Mouse (Mus musculus): ENCODE data around the gene Fcrlb.

The Fcrlb gene

DNA sequence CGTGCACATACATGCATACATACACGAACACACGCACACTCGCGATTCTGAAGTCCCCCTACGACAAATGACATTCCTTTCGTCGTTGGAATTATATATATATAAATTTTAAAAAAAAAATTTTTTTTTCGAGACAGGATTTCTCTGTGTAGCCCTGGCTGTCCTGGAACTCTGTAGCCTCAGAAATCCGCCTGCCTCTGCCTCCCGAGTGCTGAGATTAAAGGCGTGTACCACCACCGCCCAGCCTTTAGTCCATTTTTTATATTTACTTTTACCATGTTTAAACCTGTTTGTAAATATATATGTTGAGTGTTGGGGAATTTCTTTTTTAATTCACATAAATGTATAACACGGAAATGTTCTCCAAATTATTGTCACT is 43.8 kb downstream of the Fcrlb start:
- no peak for DNase-seq (ENCODE audit: low read depth, low spot score)

DNA sequence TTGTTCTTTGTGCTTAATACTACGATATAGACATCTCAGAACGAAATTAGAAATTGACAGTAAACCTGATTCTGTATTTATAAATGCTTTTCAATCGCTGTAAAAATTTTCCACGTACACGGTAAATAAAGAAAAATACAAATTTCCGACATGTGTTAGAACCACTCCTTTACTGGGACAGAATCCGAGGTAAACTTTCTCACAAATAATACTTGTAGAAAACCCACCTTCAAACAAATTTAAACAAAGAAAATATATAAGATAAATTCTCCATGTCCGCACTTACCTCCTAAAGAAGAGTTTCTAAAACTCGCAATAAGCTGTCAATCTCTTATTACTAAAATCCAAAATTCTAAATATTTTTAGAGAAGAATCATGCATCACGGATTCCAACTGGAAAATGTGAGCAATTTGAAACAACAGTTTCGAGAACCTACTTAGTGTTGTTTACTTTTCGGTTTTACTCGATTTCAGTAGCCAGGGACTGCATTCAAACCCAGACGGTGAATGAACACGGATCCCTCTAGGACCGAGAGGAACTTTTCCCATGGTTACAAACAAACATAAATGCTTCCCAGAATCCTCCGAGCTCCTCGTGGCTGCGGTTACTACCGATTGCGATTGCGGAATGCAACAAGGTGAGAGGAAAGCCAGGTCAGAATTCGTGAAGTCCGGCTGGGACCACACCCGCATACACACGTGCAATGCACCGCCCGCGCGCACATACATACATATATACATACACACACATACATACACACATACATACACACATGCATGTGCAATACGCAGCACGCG is 44.4 kb downstream of the Fcrlb start:
- peak; percentile 70 for DNase-seq (ENCODE audit: low read depth, low spot score)

DNA sequence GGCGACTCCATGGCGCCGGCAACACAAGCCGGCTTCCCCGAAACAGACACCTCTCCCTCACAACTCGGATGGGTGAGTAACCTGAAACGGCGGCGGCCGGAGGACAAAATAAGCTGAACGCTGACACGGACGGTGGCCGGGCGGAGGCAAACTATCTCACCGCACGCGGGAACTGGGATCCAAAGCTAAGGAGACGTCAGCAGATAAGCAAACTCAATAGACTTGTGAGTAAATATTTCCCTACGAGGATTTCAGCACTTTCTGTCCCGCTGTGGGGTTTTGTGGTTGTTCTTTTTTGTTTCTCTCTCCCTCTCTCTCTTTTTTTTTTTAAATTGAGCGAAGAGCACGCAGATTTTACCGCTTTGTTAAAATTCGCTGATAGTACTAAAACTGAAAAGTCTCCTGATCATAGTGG is 45.0 kb downstream of the Fcrlb start, which contains the start of gene Atf6:
Atf6 (minus strand) TSS at position 81 of the 415 bp plus-strand sequence.
- peak; percentile 73 for DNase-seq (ENCODE audit: low read depth, low spot score)

DNA sequence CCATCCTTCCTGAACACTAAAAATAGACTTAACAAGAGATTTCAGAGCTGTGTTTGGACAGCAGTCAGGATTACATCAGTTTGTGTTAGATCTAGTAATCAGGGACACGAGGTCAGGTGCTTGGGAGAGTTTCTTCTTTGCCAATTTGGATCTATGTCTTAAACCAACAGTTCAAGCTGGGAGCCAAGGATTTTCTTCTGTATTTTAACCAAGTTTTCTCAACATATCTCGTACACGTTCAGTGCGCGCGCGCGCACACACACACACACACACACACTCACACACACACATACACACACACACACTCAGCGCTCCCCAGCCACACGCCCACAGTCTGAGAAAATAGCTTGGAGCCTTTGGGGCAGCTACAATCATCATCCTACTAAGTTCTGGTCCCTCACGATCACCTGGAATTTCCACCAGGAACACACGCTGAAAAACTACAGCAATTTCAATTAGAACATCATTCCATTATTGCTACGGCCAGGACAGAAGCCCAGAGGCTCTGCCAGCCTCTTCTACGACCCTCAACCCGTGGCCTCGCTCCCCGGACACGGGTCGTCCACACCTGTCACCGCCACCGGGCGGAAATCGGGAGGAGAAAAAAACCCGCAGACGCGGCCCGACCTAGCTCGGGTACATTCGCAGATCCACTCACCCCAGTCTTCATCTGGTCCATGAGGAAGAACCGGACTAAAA is 45.6 kb downstream of the Fcrlb start:
- DNase-seq (ENCODE audit: low read depth, low spot score) = no peak

DNA sequence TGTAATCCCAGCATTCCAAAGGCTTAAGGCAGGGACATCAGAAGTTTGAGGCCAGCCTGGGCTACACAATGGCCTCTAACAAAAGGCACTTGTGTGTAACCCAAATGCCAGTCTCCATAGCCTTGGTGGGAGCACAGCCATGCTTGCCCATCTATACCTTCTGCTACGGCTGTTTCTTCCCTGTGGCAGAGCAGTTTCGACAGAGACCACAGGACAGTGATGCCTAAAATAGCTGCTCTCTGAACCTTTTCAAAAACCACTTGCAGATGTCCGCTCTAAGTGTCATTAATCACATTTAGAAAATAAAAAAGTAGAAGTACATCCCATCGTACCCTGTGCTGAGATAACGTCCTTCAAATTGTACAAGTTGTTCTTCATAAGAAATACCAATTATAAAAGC is 47.3 kb downstream of the Fcrlb start:
- DNase-seq (ENCODE audit: low read depth, low spot score) = no peak

DNA sequence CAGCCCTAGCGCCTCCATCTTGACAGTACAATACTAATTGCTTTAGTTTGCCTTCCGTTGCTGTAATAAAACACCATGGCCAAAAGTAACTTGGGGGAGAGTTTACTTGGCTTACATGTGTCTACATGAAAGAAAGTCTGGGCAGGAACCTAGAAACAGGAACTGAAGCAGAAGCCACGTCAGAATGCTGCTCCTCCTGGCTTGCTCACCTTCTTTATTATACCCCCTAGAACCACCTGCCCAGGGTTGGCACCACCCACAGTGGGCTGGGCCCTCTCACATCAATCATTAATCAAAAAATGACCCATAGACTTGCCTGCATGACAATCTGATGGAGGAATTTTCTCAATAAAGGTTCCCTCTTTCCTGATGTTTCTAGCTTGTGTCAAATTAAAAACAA is 48.0 kb downstream of the Fcrlb start:
- DNase-seq (ENCODE audit: low read depth, low spot score) = no peak

DNA sequence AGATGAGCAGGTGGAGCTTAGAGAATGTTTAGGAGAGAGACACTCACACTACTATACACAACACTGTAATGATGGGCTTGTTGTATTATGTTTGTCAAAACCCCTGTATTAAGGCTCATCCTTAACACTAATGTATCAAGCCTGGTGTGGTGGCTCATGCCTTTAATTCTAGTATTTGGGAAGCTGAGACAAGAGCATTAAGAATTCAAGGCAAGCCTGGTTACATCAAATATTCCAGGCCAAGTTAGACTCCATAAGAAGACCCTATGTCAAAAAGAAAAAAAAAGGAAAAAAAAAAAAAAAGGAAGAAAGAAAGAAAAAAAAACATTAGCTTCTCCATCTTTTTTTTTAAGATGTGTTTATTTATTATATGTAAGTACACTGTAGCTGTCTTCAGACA is 48.5 kb downstream of the Fcrlb start:
- DNase-seq (ENCODE audit: low read depth, low spot score) = no peak

DNA sequence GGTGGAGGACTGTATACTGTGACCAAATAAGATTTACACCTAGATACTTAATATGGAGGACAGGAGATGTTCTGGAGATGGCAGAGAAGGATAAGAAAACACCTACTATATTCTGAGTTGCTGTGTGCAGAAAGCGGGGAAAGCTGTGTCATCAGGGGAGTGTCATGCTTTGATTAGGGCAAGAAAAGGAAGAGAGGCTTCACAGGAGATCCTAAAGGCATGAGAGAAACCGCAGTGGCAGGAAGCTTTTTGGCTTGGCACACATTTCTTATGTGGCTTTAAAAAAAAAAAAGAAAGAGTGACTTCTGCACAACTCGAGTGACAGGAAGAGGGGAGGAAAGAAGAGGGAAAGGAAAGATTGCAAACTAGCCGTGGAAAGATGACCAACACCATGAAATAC is 49.7 kb downstream of the Fcrlb start:
- DNase-seq (ENCODE audit: low read depth, low spot score) = no peak

DNA sequence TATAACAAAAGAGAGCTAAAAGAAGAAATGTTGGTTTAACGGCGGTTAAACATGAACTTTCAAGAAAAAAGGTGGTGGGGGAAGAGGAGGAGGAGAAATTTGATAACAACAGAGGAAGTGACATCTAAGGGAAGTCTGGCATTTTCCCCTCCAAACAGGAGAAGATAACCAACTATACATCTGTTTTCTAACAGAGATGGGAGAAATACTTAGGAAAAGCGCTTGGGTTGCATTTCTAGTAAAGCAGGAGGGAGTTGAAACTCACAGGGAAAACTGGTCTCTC is 50.4 kb downstream of the Fcrlb start:
- DNase-seq (ENCODE audit: low read depth, low spot score) = no peak

DNA sequence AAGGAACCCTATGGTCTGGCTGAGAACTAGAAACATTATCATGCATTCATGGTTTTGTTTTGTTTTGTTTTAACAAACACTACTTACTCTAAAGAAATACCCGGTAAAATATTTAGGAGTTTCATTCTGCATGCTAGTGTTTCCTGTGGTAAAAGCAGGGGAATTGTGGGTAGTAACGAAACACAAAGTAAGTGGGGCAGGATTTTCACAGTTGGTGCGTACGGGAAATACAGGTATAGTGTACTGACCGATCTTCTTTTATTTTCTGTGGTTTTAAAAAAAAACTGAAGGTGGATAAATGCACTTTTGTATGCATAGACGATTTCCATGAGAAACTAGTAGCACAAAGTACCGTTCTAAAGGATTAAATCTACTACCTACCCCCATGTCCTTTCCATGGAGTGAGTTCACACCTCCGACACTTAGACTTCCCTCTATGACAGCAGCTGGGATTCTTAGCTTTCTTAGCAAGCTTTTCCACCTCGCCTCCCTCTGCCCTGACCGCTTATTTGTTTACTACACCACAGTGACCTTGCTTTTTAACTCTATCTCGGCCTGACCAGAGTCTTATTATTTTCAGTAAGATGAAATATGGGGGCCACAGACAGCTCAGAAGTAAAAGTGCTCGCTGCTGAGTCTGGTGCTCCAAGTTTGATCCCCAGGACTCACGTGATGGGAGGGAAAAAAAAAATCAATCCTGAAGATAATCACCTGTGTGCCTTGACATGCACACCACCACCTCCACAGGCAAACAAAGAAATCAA is 50.9 kb downstream of the Fcrlb start:
- no peak for DNase-seq (ENCODE audit: low read depth, low spot score)

DNA sequence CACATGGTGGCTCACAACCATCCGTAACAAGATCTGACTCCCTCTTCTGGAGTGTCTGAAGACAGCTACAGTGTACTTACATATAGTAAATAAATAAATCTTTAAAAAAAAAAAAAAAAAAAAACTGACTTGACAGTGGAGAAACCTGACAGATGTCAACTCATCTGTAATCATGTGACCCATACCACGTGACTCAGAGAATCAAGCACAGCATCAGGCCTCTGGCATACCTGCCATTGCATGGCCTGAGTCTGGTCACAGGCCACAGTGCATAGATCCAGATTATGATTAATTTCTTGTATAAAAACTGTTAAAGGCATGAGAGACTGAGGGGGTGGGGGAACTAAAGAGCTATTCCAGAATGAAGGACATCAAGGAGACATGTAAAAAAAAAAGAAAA is 53.9 kb downstream of the Fcrlb start:
- no peak for DNase-seq (ENCODE audit: low read depth, low spot score)

DNA sequence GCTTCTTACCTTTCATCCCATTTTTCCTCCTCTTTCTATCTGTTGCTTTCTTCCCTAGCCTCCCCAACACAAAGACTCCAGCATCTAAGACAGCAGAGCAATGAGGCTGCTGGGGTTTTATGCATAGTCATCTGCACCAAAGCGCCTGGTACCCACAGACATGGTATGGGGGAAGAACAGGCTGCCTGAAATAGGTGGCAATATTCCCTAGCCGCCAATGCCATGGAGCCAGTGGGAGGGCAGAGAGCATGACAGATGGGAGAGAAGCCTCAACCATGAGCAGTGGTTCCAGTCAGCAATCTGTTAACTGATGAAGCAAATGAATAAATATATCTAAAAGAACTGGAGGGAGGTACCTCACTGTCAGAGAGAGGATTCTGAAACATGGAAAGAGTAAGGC is 55.4 kb downstream of the Fcrlb start:
- no peak for DNase-seq (ENCODE audit: low read depth, low spot score)
